ENCODE assay signal across 9 mouse cellular contexts in the genomic region with DNA sequence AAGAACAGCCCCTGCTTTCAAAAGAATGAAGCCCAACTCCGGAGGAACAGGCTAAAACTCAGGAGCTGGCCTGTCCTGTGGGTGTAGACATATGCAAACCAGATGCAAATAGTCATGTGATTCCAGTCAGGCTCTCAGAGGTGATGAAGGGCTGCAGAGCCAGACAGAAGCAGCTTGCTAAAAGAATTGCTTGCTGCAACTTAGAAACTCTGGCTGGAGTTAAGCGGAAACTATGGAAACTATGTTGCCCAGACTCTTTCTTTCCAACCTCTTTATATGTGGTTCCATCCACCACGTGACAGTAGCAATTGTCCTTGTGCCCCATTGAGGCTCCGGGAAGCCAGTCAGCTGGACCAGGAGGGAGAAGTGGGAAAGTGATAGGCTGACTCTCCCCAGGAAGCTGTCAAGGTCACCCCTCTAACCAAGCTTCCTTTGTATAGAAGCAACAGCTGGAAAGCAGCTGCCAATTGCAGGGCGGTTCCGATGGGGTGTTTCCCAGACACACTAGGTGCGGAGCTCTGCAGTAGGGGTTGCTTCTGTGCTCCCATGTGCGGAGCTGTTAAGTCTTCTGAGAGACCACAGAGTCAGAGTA. TPM values are rescaled to one million over a fixed set of nuclear protein-coding genes. Genes with fewer than 3 reads are reported as not detected.
DNase-seq lines count a peak whose midpoint lies in the region; ATAC-seq and TF ChIP-seq lines count a peak whose summit lies in the region.
"Had no signal": no experiment of that assay in that cellular context is flagged by ENCODE, and none has a peak within 500 bp of the region (broad histone marks: within the 10 kb centered on the region; RNA-seq: fewer than 3 reads in every experiment).

No protein-coding gene starts in this region.

- no peak overlapping the region for H3K4me2 ChIP-seq in hindbrain, embryonic 14.5 days (replicated peaks)
- H3K4me2 ChIP-seq in lung, embryonic 16.5 days (ENCODE audit: low read depth, low read length) = peak overlapping the region; percentile 28; the same call in 1 of the 2 replicates

- no peak for TF ChIP-seq CTCF in ES-Bruce4 (IDR thresholded peaks at IDR 0.05; ENCODE audit: low read depth, low read length)

- peaks cover 4% of the 10 kb centered on the region for H3K4me1 ChIP-seq in ES-Bruce4 (ENCODE audit: control insufficient read depth, insufficient read depth, low read length)
- 0 out of 2 replicates have a peak, but pooled peaks cover 7% of the 10 kb centered on the region for H3K4me1 ChIP-seq in hindbrain, embryonic 14.5 days (replicated peaks; ENCODE audit: control insufficient read depth, insufficient read depth, low read length)
- peaks cover 18% of the 10 kb centered on the region for H3K4me1 ChIP-seq in lung, embryonic 16.5 days (replicated peaks; ENCODE audit: control insufficient read depth, insufficient read depth, low read length)

- ATAC-seq in hindbrain, embryonic 14.5 days (ENCODE audit: low FRiP score) = peak; percentile 57; the same call in 1 of the 2 replicates
- ATAC-seq in lung, embryonic 16.5 days (ENCODE audit: low read depth) = peak; percentile 93

- H3K36me3 ChIP-seq in ES-Bruce4 (ENCODE audit: control insufficient read depth, insufficient read depth, low read length, poor library complexity, severe bottlenecking) = no peaks in the 10 kb centered on the region
- H3K36me3 ChIP-seq in hindbrain, embryonic 14.5 days (replicated peaks; ENCODE audit: control insufficient read depth, insufficient read depth) = no peaks in the 10 kb centered on the region
- H3K36me3 ChIP-seq in lung, embryonic 16.5 days (ENCODE audit: control insufficient read depth, insufficient read depth, low read length) = no peaks in the 10 kb centered on the region

- peak overlapping the region; percentile 97 for H3K27ac ChIP-seq in ES-Bruce4 (ENCODE audit: insufficient read depth, low read length)
- H3K27ac ChIP-seq in hindbrain, embryonic 14.5 days = 0 out of 2 replicates have a peak overlapping the region, but pooled peaks have one; percentile 5
- H3K27ac ChIP-seq in lung, embryonic 16.5 days (ENCODE audit: low read length) = peak overlapping the region; percentile 67

- H3K9ac ChIP-seq in ES-Bruce4 (ENCODE audit: low read depth, poor library complexity, severe bottlenecking) = peak overlapping the region; percentile 23; the same call in 1 of the 2 replicates
- H3K9ac ChIP-seq in hindbrain, embryonic 14.5 days = no peak overlapping the region
- no peak overlapping the region; the same call in 1 of the 2 replicates for H3K9ac ChIP-seq in lung, embryonic 16.5 days (ENCODE audit: low read length)

- TF ChIP-seq POLR2A in ES-Bruce4 (IDR thresholded peaks at IDR 0.05; ENCODE audit: insufficient read depth, low read length) = peak; percentile 8

- no peaks in the 10 kb centered on the region for H3K9me3 ChIP-seq in ES-Bruce4 (replicated peaks; ENCODE audit: control insufficient read depth, insufficient read depth, low read length, poor library complexity, severe bottlenecking)
- no peaks in the 10 kb centered on the region for H3K9me3 ChIP-seq in hindbrain, embryonic 14.5 days (ENCODE audit: control insufficient read depth, low read length)
- H3K9me3 ChIP-seq in lung, embryonic 16.5 days (ENCODE audit: control insufficient read depth, low read length) = no peaks in the 10 kb centered on the region

- intact Hi-C loops in gastrocnemius, postnatal 36 days (cut with DNase I) = loop anchor here (5.0 kb wide), 1 partner anchor 56 kb away; no protein-coding TSS in a partner anchor

- no peaks in the 10 kb centered on the region for H3K27me3 ChIP-seq in ES-Bruce4 (ENCODE audit: control insufficient read depth, insufficient read depth, low read length, poor library complexity, severe bottlenecking)
- H3K27me3 ChIP-seq in hindbrain, embryonic 14.5 days (ENCODE audit: control insufficient read depth, insufficient read depth, low read length) = no peaks in the 10 kb centered on the region
- no peaks in the 10 kb centered on the region for H3K27me3 ChIP-seq in lung, embryonic 16.5 days (ENCODE audit: control insufficient read depth, insufficient read depth, low read depth, low read length)

- DNase-seq in embryo, embryonic 10.5 days (ENCODE audit: low spot score) = peak; percentile 80
- peak; percentile 44 for DNase-seq in hindbrain, embryonic 14.5 days (ENCODE audit: low spot score)
- DNase-seq in testis, postnatal 14 days (ENCODE audit: low spot score) = peak; percentile 41
- no peak for DNase-seq in layer of hippocampus, adult 9-10 months (ENCODE audit: low spot score)
- no peak for DNase-seq in gastrocnemius, postnatal 36 days
- DNase-seq in layer of hippocampus, adult 8-10 months (ENCODE audit: low spot score in 2 of 2) = no peak

- WGBS in hindbrain, embryonic 14.5 days = 6% methylated on average over 8 of the region's 8 CpGs
- 7% methylated on average over 8 of the region's 8 CpGs for WGBS in lung, embryonic 16.5 days

- H3K4me3 ChIP-seq in ES-Bruce4 (ENCODE audit: low read depth, low read length) = no peak overlapping the region
- no peak overlapping the region for H3K4me3 ChIP-seq in hindbrain, embryonic 14.5 days (replicated peaks; ENCODE audit: low read length)
- H3K4me3 ChIP-seq in lung, embryonic 16.5 days (ENCODE audit: low read length) = no peak overlapping the region

- peak; percentile 93 for TF ChIP-seq EP300 in ES-Bruce4 (IDR thresholded peaks at IDR 0.05; ENCODE audit: insufficient read depth, low read depth, low read length)

RNA-seq across cellular contexts. Expression of gene Dlg5, which starts 8.0 kb away (rescaled TPM):
- polyA plus RNA-seq in ES-Bruce4 (2011; ENCODE audit: insufficient read depth, insufficient read length, low read depth, missing spikeins) = 37.9 and 40.9 TPM in 2 replicates
- polyA plus RNA-seq in hindbrain, embryonic 14.5 days (2014; fragmentation: Nextera tagmentation; extraction: Ambion mirVana) = 32.5 TPM in 2 replicates
- polyA plus RNA-seq in lung, embryonic 16.5 days (2015; fragmentation: Nextera tagmentation; extraction: Ambion mirVana) = 9.9 and 11.8 TPM in 2 replicates
- 1 to 10 TPM; 4.3 to 4.5 TPM for total RNA-seq in gastrocnemius, postnatal 36 days (2021)
- 10 to 100 TPM; 52.5 to 67.9 (median 57.9) TPM for total RNA-seq in layer of hippocampus, adult 8-10 months (2022)
- total RNA-seq: neutrophil, adult 5-6 weeks had no signal

RNA-seq across cellular contexts. Expression of gene E330034G19Rik, which starts 39.3 kb away (rescaled TPM):
- not detected in 2 replicates for polyA plus RNA-seq in ES-Bruce4 (2011; ENCODE audit: insufficient read depth, insufficient read length, low read depth, missing spikeins)
- not detected in 2 replicates for polyA plus RNA-seq in hindbrain, embryonic 14.5 days (2014; fragmentation: Nextera tagmentation; extraction: Ambion mirVana)
- not detected in 2 replicates for polyA plus RNA-seq in lung, embryonic 16.5 days (2015; fragmentation: Nextera tagmentation; extraction: Ambion mirVana)
- total RNA-seq in gastrocnemius, postnatal 36 days (2021) = not detected
- not detected for total RNA-seq in layer of hippocampus, adult 8-10 months (2022)
- total RNA-seq: neutrophil, adult 5-6 weeks had no signal

Comparison
In these comparisons a context has a peak if more than half of its experiments do, and no peak if none do; other contexts are left out.
1. H3K27ac ChIP-seq: peak in every context shown above with its lines; median percentile 97 in ES-Bruce4; 67 in lung, embryonic 16.5 days; 5 in hindbrain, embryonic 14.5 days.
2. DNase-seq: peak in embryo, embryonic 10.5 days (single experiment), hindbrain, embryonic 14.5 days (single experiment) and testis, postnatal 14 days (single experiment); none in layer of hippocampus, adult 9-10 months (single experiment), gastrocnemius, postnatal 36 days (0 of 2) and layer of hippocampus, adult 8-10 months (0 of 2).